Mouse (Mus musculus) MEL (cell line): ENCODE data around the gene Cdc42.

Source experiments
- ELF1 ChIP-seq: IDR thresholded peaks from 2 replicates; pipeline ENCODE4 v1.6.1; 2014; ENCODE audit warnings: low read depth, mild to moderate bottlenecking, inconsistent platforms, low read length, improper control_type of control experiment, moderate library complexity
- EP300 ChIP-seq, 2 experiments: IDR thresholded peaks; 2 replicates each; pipeline ENCODE4 v1.6.1; 2011; ENCODE audit warnings: improper control_type of control experiment in 2 of 2, low read length in 2 of 2, low read depth in 1 of 2, mild to moderate bottlenecking in 1 of 2
- GATA1 ChIP-seq: IDR thresholded peaks from 2 replicates; pipeline ENCODE4 v1.6.1; 2011; ENCODE audit warnings: low read depth, low read length, improper control_type of control experiment
- POLR2A ChIP-seq, 2 experiments: IDR thresholded peaks; 2 replicates each; pipeline ENCODE4 v1.6.1; 2011 to 2012; ENCODE audit warnings: low read length in 2 of 2, mild to moderate bottlenecking in 2 of 2, control low read depth in 1 of 2, improper control_type of control experiment in 1 of 2, low read depth in 1 of 2, moderate library complexity in 1 of 2; ENCODE audit not compliant: control insufficient read depth in 1 of 2, insufficient read depth in 1 of 2, poor library complexity in 1 of 2

DNA sequence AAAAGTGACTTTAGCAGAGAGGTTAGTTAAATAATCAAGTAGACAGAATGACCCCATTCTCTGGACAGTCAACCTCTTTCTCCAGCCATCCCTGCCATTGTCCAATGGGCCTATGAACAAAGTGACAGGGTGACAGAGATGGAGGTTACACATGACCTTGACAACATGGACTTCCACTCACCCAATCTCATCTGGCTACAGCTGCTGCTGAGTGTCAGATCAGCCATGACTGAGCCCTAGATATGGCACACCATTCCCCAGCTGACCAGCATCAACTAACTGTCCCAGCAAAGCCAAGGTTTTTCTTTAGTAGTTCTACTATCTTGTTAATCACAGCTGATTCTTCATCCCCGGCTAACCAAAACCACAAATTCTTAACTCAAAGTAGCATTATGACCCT lies 14.7 kb downstream of the Cdc42 start:
- TF ChIP-seq ELF1 (no peak), GATA1 (no peak), EP300 (IDR thresholded peaks at IDR 0.05; ENCODE audit: low read depth in 1 of 2, low read length in 2 of 2) (no peak), POLR2A (IDR thresholded peaks at IDR 0.05; ENCODE audit: control insufficient read depth in 1 of 2, insufficient read depth in 1 of 2, low read depth in 1 of 2, low read length in 2 of 2, poor library complexity in 1 of 2) (no peak)
